Mouse (Mus musculus) embryonic facial prominence, embryonic 14.5 days (tissue): Measurements from ENCODE around the gene Avil. TPM values are rescaled to one million over a fixed set of nuclear protein-coding genes. Genes with fewer than 3 reads are reported as not detected.

Experiments
- ATAC-seq: fragments of 200-750 bp; cut with Nextera tagmentation; 2 replicates; pipeline ENCODE4 v1.8.0; 2017; ENCODE audit warnings: low read depth, moderate number of reproducible peaks, moderate TSS enrichment
- DNase-seq: peaks from one replicate; pipeline ENCODE4 v3.0.0-alpha.2; 2015; ENCODE audit warnings: low spot score
- H3K27ac ChIP-seq: fragments of 300-500 bp; sonication (generic); replicated peaks from 2 replicates; pipeline ENCODE4 v1.5.1; 2014; ENCODE audit warnings: low read depth, mild to moderate bottlenecking, low read length, moderate library complexity
- H3K27me3 ChIP-seq: fragments of 300-500 bp; sonication (generic); replicated peaks from 2 replicates; pipeline ENCODE4 v1.6.1; 2014; ENCODE audit warnings: low read length; ENCODE audit not compliant: control insufficient read depth, insufficient read depth
- H3K36me3 ChIP-seq: fragments of 300-500 bp; sonication (generic); 2 replicates; pipeline ENCODE4 v1.6.1; 2014; ENCODE audit warnings: low read length, mixed read lengths; ENCODE audit not compliant: control insufficient read depth, insufficient read depth
- H3K4me1 ChIP-seq: fragments of 300-500 bp; sonication (generic); 2 replicates; pipeline ENCODE4 v1.6.1; 2014; ENCODE audit warnings: antibody characterized with exemption, low read length; ENCODE audit not compliant: control insufficient read depth, insufficient read depth
- H3K4me2 ChIP-seq: fragments of 300-500 bp; sonication (generic); 2 replicates; pipeline ENCODE4 v1.6.1; 2014; ENCODE audit warnings: low read depth, mild to moderate bottlenecking, low read length, moderate library complexity, mixed read lengths
- H3K4me3 ChIP-seq: fragments of 300-500 bp; sonication (generic); 2 replicates; pipeline ENCODE4 v1.5.1; 2014; ENCODE audit warnings: low read depth, mild to moderate bottlenecking, low read length
- H3K9ac ChIP-seq: fragments of 300-500 bp; sonication (generic); 2 replicates; pipeline ENCODE4 v1.6.1; 2014; ENCODE audit warnings: low read depth, mild to moderate bottlenecking, low read length, moderate library complexity, mixed read lengths
- H3K9me3 ChIP-seq: fragments of 300-500 bp; sonication (generic); 2 replicates; pipeline ENCODE4 v1.6.1; 2016; ENCODE audit warnings: low read length; ENCODE audit not compliant: control insufficient read depth
- WGBS: fragments of 180-500 bp; shearing (Covaris S2); extraction: QIAGEN DNeasy Blood & Tissue Kit; methylation state at CpG from one replicate; pipeline ENCODE4 v1.1.7; 2014; 5-methylcytosine and 5-hydroxymethylcytosine counted together
- polyA plus RNA-seq: library from polyadenylated mRNA; unstranded; fragments of >200 nt; fragmentation: Nextera tagmentation; extraction: Ambion mirVana; gene quantifications from 2 replicates; pipeline ENCODE4 v1.2.1, GENCODE M21; 2014

Avil gene
- polyA plus RNA-seq, 1 experiment from 2014 or later, result 7.8 TPM

GRCm38 (mm10) chr10:126985127-126985526 lies 15.4 kb upstream of the Avil start:
- H3K9me3 ChIP-seq, result no peaks in the 10 kb centered on the region
- H3K9ac ChIP-seq, result no peak overlapping the region
- no peak for DNase-seq
- H3K27ac ChIP-seq, result peak overlapping the region; percentile 63; the same call in 1 of the 2 replicates
- no peak for ATAC-seq
- peaks cover 78% of the 10 kb centered on the region for H3K4me1 ChIP-seq
- H3K36me3 ChIP-seq, result peaks cover 7% of the 10 kb centered on the region; the same call in 1 of the 2 replicates
- 67% methylated on average over 4 of the region's 4 CpGs for WGBS
- no peaks in the 10 kb centered on the region for H3K27me3 ChIP-seq
- no peak overlapping the region for H3K4me3 ChIP-seq
- H3K4me2 ChIP-seq, result peak overlapping the region; percentile 91; the same call in 1 of the 2 replicates

GRCm38 (mm10) chr10:126985579-126985978 lies 14.9 kb upstream of the Avil start:
- Histone ChIP-seq H3K36me3 (peaks cover 7% of the 10 kb centered on the region; the same call in 1 of the 2 replicates), H3K4me2 (no peak overlapping the region), H3K9me3 (no peaks in the 10 kb centered on the region), H3K9ac (no peak overlapping the region), H3K4me3 (no peak overlapping the region), H3K27me3 (no peaks in the 10 kb centered on the region), H3K27ac (peak overlapping the region; percentile 84), H3K4me1 (peaks cover 78% of the 10 kb centered on the region)
- no peak for ATAC-seq
- 91% methylated on average over 9 of the region's 9 CpGs for WGBS
- DNase-seq, result no peak

- Histone ChIP-seq H3K4me2 (peak overlapping the region; percentile 39), H3K9me3 (no peaks in the 10 kb centered on the region), H3K4me1 (peaks cover 69% of the 10 kb centered on the region), H3K36me3 (peaks cover 11% of the 10 kb centered on the region; the same call in 1 of the 2 replicates), H3K4me3 (0 out of 2 replicates have a peak overlapping the region, but pooled peaks have one; percentile 2), H3K9ac (peak overlapping the region; percentile 17; the same call in 1 of the 2 replicates), H3K27me3 (no peaks in the 10 kb centered on the region), H3K27ac (peak overlapping the region; percentile 84)
- ATAC-seq (peak; percentile 38), DNase-seq (peak; percentile 92)
- WGBS, result 39% methylated on average over 4 of the region's 4 CpGs
These were observed 14.0 kb upstream of the Avil start for GRCm38 (mm10) chr10:126986541-126986961.

- WGBS, result 56% methylated on average over 8 of the region's 8 CpGs
- peaks cover 20% of the 10 kb centered on the region for H3K36me3 ChIP-seq
- DNase-seq, result no peak
- H3K4me1 ChIP-seq, result peaks cover 60% of the 10 kb centered on the region
- H3K9me3 ChIP-seq, result no peaks in the 10 kb centered on the region
- 0 out of 2 replicates have a peak overlapping the region, but pooled peaks have one; percentile 2 for H3K4me3 ChIP-seq
- H3K27ac ChIP-seq, result peak overlapping the region; percentile 84
- no peak for ATAC-seq
- H3K9ac ChIP-seq, result 0 out of 2 replicates have a peak overlapping the region, but pooled peaks have one; percentile 17
- H3K4me2 ChIP-seq, result peak overlapping the region; percentile 39
- no peaks in the 10 kb centered on the region for H3K27me3 ChIP-seq
These were observed 13.1 kb upstream of the Avil start for GRCm38 (mm10) chr10:126987183-126988118.

- 71% methylated on average over 5 of the region's 5 CpGs for WGBS
- H3K9me3 ChIP-seq, result no peaks in the 10 kb centered on the region
- H3K36me3 ChIP-seq, result peaks cover 27% of the 10 kb centered on the region
- no peak overlapping the region for H3K9ac ChIP-seq
- ATAC-seq (no peak), DNase-seq (no peak)
- H3K27ac ChIP-seq, result peak overlapping the region; percentile 61
- H3K4me3 ChIP-seq, result no peak overlapping the region
- no peak overlapping the region for H3K4me2 ChIP-seq
- H3K27me3 ChIP-seq, result no peaks in the 10 kb centered on the region
- peaks cover 48% of the 10 kb centered on the region for H3K4me1 ChIP-seq
These were observed 11.9 kb upstream of the Avil start for GRCm38 (mm10) chr10:126988513-126989165.

- Histone ChIP-seq H3K9ac (no peak overlapping the region), H3K4me2 (no peak overlapping the region), H3K4me1 (peaks cover 30% of the 10 kb centered on the region), H3K36me3 (peaks cover 44% of the 10 kb centered on the region), H3K27me3 (no peaks in the 10 kb centered on the region), H3K9me3 (no peaks in the 10 kb centered on the region), H3K4me3 (no peak overlapping the region), H3K27ac (peak overlapping the region; percentile 10; the same call in 1 of the 2 replicates)
- ATAC-seq (peak; percentile 83), DNase-seq (peak; percentile 91)
- WGBS, result 65% methylated on average over 7 of the region's 7 CpGs
These were observed 10.0 kb upstream of the Avil start for GRCm38 (mm10) chr10:126990313-126991056.

- Histone ChIP-seq H3K27ac (no peak overlapping the region), H3K4me3 (no peak overlapping the region), H3K9me3 (no peaks in the 10 kb centered on the region), H3K36me3 (peaks cover 51% of the 10 kb centered on the region), H3K27me3 (no peaks in the 10 kb centered on the region), H3K4me1 (peaks cover 18% of the 10 kb centered on the region), H3K9ac (no peak overlapping the region), H3K4me2 (no peak overlapping the region)
- no peak for DNase-seq
- ATAC-seq, result no peak
- WGBS, result 69% methylated on average over 3 of the region's 3 CpGs
These were observed 8.8 kb upstream of the Avil start for GRCm38 (mm10) chr10:126991676-126992075.

- H3K27ac ChIP-seq, result no peak overlapping the region
- H3K4me3 ChIP-seq, result no peak overlapping the region
- no peak overlapping the region for H3K4me2 ChIP-seq
- DNase-seq, result no peak
- no peak overlapping the region for H3K9ac ChIP-seq
- no peak for ATAC-seq
- whole genome bisulfite sequencing, result 73% methylated on average over 3 of the region's 3 CpGs
- H3K36me3 ChIP-seq, result peaks cover 68% of the 10 kb centered on the region
- no peaks in the 10 kb centered on the region for H3K27me3 ChIP-seq
- H3K9me3 ChIP-seq, result no peaks in the 10 kb centered on the region
- H3K4me1 ChIP-seq, result peaks cover 3% of the 10 kb centered on the region; the same call in 1 of the 2 replicates
These were observed 6.9 kb upstream of the Avil start for GRCm38 (mm10) chr10:126993621-126994020.
